Mouse (Mus musculus) kidney, adult 2 months (tissue): Measurements from ENCODE around the gene Soga1. TPM values are rescaled to one million over a fixed set of nuclear protein-coding genes. Genes with fewer than 3 reads are reported as not detected.

Experiments
- DNase-seq: peaks from one replicate; pipeline ENCODE4 v3.0.0; 2021
- H3K27ac ChIP-seq: fragments of 200-500 bp; 2 replicates; pipeline ENCODE4 v1.5.1; 2012; ENCODE audit warnings: low read depth, low read length, control low read depth, inconsistent platforms; ENCODE audit not compliant: insufficient read depth
- H3K27me3 ChIP-seq: fragments of 200-500 bp; replicated peaks from 2 replicates; pipeline ENCODE4 v1.6.1; 2012; ENCODE audit warnings: mild to moderate bottlenecking, moderate library complexity, low read length, inconsistent platforms; ENCODE audit not compliant: control insufficient read depth, insufficient read depth
- H3K36me3 ChIP-seq: fragments of 200-500 bp; 2 replicates; pipeline ENCODE4 v1.6.1; 2012; ENCODE audit warnings: mild to moderate bottlenecking, moderate library complexity, low read length, inconsistent platforms; ENCODE audit not compliant: control insufficient read depth, insufficient read depth
- H3K4me1 ChIP-seq: fragments of 200-500 bp; 2 replicates; pipeline ENCODE4 v1.6.1; 2011; ENCODE audit warnings: low read length; ENCODE audit not compliant: control insufficient read depth, insufficient read depth
- H3K4me3 ChIP-seq: fragments of 200-500 bp; 2 replicates; pipeline ENCODE4 v1.5.1; 2011; ENCODE audit warnings: mild to moderate bottlenecking, low read depth, low read length, control low read depth; ENCODE audit not compliant: insufficient read depth
- CTCF ChIP-seq: fragments of 200-500 bp; conservative IDR thresholded peaks from 2 replicates; pipeline ENCODE4 v1.5.1; 2011; ENCODE audit warnings: low read depth, mild to moderate bottlenecking, control low read depth, low read length, moderate library complexity, mixed read lengths; ENCODE audit not compliant: insufficient read depth, insufficient read length
- POLR2A ChIP-seq: fragments of 200-500 bp; IDR thresholded peaks from one replicate; pipeline ENCODE4 v1.6.1; 2011; ENCODE audit warnings: low read depth, low read length, control low read depth
- WGBS: fragments of 180-500 bp; shearing (Covaris S2); methylation state at CpG from one replicate; pipeline ENCODE4 v1.1.7; 2018; 5-methylcytosine and 5-hydroxymethylcytosine counted together
- polyA plus RNA-seq: library from polyadenylated mRNA; depleted of rRNA; stranded (reverse); fragments of >200 nt; gene quantifications from 2 replicates; pipeline ENCODE4 v1.2.3, GENCODE M21; 2012

Gene Soga1
- polyA plus RNA-seq, 1 experiment, result 5.4 TPM

DNA sequence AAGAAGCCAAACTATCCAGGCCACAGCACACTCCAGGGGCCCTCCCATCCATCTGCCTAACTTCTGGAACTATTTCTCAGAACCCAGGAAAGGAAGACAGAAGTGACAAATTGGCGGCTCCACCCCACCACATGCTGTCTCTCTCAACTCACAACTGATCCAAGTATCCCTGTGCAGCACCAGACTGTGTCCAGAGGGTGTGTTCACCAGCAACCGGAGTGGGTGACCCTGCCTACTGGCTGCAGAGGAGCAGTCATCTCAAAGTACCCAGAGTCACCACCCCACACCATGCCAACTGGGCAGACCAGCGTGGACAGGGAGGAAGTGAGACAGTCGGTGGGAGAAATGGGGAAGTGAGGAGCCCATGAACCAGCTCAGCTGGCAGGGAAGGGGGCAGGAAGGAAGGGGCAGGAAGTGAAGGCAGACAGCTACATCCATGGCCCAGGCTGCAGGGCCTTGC is 15.8 kb downstream of the Soga1 start:
- no peak for TF ChIP-seq CTCF
- no peak for TF ChIP-seq POLR2A
- Histone ChIP-seq H3K27me3 (no peaks in the 10 kb centered on the region), H3K36me3 (no peaks in the 10 kb centered on the region), H3K4me1 (peaks cover 20% of the 10 kb centered on the region), H3K4me3 (no peak overlapping the region), H3K27ac (peak overlapping the region; percentile 42; the same call in 1 of the 2 replicates)
- no peak for DNase-seq
- WGBS, result 58% methylated on average over 4 of the region's 4 CpGs

DNA sequence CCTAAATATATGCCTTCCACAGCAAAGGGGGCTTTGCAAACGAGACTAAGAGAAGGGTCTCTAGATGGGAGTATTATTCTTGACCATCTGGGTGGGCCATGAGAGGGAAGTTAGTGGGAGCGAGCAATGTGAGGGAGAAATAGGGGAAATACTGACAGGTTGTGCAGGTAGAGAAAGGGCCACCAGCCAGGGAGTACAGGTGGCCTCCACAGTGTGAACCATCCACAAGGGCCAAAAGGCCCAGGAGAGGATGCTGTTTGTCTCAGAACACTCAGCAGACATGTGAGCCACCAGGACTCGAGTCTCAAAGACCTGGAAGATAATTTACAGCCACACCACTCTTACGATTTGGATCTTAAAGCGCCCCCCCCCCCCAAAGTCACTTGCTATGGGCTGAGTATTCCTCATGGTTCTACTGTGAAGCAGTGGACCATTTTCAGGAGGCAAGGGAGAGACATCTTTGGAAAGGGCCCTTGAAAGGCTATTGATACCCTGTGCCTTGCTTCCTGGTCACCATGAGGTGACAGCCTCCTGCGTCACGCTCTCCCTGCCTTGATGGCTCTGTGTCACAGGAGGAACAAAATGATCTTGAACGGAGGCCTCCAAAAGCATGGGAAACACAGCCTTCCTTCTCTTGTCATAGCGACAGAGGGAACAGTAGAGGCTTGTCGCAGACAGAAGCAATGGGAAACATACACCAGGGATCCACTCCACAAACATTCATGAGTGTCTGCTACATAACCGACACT is 18.3 kb downstream of the Soga1 start:
- DNase-seq, result no peak
- no peak for TF ChIP-seq CTCF
- no peak for TF ChIP-seq POLR2A
- H3K27ac ChIP-seq, result no peak overlapping the region
- peaks cover 16% of the 10 kb centered on the region for H3K4me1 ChIP-seq
- no peak overlapping the region for H3K4me3 ChIP-seq
- H3K36me3 ChIP-seq, result no peaks in the 10 kb centered on the region
- WGBS, result 88% methylated on average over 11 of the region's 11 CpGs
- no peaks in the 10 kb centered on the region for H3K27me3 ChIP-seq

DNA sequence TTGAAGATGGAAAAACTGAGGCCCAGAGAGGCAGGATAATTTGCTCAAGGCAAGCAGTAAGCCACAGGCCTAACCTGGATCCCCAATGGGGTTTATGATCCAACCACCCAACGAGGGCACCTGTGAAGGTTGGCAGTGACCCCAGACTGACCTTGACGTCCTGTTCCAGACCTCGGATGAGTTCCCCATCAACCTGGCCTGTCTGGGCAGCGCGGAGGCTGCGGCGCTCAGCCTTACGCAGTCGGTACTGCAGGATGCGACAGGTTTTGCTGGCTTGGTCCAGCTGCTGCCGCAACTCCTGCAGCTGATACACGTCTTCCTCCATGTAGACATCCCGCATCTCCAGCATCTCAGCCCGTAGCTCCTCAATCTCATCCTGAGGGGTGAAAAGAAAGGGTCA is 19.0 kb downstream of the Soga1 start:
- Histone ChIP-seq H3K27ac (no peak overlapping the region), H3K4me1 (peaks cover 11% of the 10 kb centered on the region), H3K27me3 (no peaks in the 10 kb centered on the region), H3K4me3 (no peak overlapping the region), H3K36me3 (no peaks in the 10 kb centered on the region)
- no peak for DNase-seq
- WGBS, result 86% methylated on average over 14 of the region's 14 CpGs
- no peak for TF ChIP-seq CTCF
- no peak for TF ChIP-seq POLR2A

DNA sequence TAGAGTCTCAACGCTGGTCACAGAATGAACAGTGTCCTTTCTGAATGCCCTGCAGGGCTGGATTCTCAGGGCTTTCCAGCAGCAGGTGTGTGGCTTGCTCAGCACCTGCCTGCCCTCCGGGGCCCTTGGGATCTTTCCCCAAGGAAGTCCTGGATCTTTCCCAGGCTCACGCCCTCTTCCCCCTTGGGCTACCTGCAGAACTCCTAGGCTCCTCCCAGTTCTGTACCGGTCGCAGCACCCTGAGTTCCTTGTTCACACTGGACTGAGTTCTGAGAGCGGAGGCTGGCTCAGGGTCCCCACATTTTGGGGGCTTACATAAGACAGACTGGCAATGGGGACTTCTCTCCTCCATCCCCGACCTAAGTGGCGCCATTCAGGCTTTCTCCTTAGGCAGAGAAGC is 19.9 kb downstream of the Soga1 start:
- DNase-seq, result no peak
- Histone ChIP-seq H3K36me3 (no peaks in the 10 kb centered on the region), H3K27me3 (no peaks in the 10 kb centered on the region), H3K4me1 (peaks cover 7% of the 10 kb centered on the region), H3K27ac (peak overlapping the region; percentile 35; the same call in 1 of the 2 replicates), H3K4me3 (no peak overlapping the region)
- TF ChIP-seq POLR2A, result no peak
- no peak for TF ChIP-seq CTCF
- 59% methylated on average over 8 of the region's 8 CpGs for WGBS

DNA sequence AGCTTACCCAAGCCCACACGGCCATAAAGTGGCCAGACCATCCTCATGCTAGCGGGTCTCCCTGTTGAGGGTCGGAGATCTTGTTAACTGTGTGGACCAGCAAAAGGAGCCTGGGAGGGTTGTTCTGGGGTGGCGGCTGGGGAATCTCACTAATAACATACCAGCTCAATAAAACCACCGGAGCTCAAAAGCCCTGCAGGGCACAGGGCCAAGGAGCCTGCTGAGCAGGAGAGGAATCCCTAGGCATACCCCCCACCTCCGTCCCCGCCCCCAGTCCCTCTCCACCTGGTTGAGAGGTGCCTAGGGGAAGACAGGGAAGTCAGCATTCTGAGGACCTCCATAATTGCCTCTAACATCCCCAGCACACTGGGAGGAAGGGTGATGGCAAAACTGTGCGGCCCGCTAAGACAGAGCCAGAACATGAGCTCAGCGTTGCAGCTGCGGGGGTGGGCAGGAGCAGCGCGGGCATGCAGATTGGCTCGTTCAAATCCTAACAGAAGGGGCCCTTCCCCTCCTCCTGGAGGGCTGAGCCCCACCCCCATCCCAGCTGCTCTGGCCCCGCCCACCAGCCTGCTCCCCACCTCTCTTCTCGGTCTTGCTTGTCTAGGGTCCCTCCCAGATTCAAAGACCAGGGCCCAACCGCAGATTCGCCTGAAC is 20.6 kb downstream of the Soga1 start:
- no peak overlapping the region for H3K4me3 ChIP-seq
- no peaks in the 10 kb centered on the region for H3K36me3 ChIP-seq
- TF ChIP-seq POLR2A (no peak), CTCF (no peak)
- no peak overlapping the region for H3K27ac ChIP-seq
- H3K27me3 ChIP-seq, result no peaks in the 10 kb centered on the region
- 27% methylated on average over 18 of the region's 18 CpGs for WGBS
- H3K4me1 ChIP-seq, result peaks cover 5% of the 10 kb centered on the region; the same call in 1 of the 2 replicates
- peak; percentile 48 for DNase-seq

DNA sequence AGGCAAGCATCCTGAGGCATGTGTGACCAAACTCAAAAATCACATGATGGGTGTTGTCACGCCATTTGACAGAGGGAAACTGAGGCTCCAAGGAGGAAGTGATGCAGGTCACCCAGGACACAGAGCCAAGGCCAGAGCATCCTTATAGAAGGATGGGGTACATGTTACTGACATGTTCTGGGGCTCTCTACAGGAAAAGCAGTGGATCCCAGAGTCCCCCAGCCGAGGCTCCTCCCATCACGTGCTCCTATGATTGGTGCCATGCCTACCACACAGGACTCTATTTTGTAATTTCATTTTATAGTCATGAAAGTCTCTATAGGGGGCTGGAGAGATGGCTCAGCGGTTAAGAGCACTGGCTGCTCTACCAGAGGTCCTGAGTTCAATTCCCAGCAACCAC is 21.3 kb downstream of the Soga1 start:
- H3K27ac ChIP-seq, result no peak overlapping the region
- H3K4me3 ChIP-seq, result no peak overlapping the region
- WGBS, result 86% methylated on average over 4 of the region's 4 CpGs
- H3K27me3 ChIP-seq, result no peaks in the 10 kb centered on the region
- TF ChIP-seq CTCF (no peak), POLR2A (no peak)
- no peaks in the 10 kb centered on the region for H3K36me3 ChIP-seq
- H3K4me1 ChIP-seq, result no peaks in the 10 kb centered on the region; the same call in 1 of the 2 replicates
- no peak for DNase-seq

DNA sequence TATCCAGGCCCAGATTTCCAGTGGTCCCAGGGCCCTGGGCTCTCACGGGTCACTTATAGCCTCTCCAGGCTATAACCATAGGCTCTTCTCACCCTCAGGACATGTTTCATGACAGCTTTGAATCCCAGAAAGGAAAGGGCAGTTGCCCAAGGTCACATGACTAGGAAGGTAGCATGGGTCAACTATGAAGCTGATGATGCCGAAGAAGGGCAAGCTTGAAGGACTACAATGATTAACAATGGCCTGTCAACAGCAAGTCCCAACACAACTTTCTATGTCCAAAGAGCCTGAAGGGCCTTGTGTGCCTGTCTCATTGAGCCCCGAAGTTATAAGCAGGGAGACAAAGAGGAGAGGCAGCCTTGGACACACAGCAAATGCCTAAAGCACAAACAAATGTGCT is 21.9 kb downstream of the Soga1 start:
- no peaks in the 10 kb centered on the region; the same call in 1 of the 2 replicates for H3K4me1 ChIP-seq
- TF ChIP-seq CTCF, result no peak
- TF ChIP-seq POLR2A, result no peak
- no peaks in the 10 kb centered on the region for H3K27me3 ChIP-seq
- no peaks in the 10 kb centered on the region for H3K36me3 ChIP-seq
- no peak overlapping the region for H3K27ac ChIP-seq
- DNase-seq, result no peak
- WGBS, result 73% methylated on average over 3 of the region's 3 CpGs
- no peak overlapping the region for H3K4me3 ChIP-seq
